Mouse (Mus musculus) ES-E14 (cell line): ENCODE results near the gene Elavl4.

Source experiments
- CHD2 ChIP-seq: IDR thresholded peaks from 2 replicates; pipeline ENCODE4 v1.6.1; 2014; ENCODE audit warnings: mild to moderate bottlenecking, low read depth, low read length, inconsistent platforms
- HCFC1 ChIP-seq: IDR thresholded peaks from 2 replicates; pipeline ENCODE4 v1.6.1; 2012; ENCODE audit warnings: low read length, inconsistent platforms, borderline replicate concordance; ENCODE audit not compliant: insufficient read depth
- MAFK ChIP-seq: IDR thresholded peaks from 2 replicates; pipeline ENCODE4 v1.6.1; 2014; ENCODE audit warnings: mild to moderate bottlenecking, low read depth, low read length, inconsistent platforms; ENCODE audit not compliant: insufficient read depth
- ZC3H11A ChIP-seq: IDR thresholded peaks from 2 replicates; pipeline ENCODE4 v1.6.1; 2012; ENCODE audit warnings: low read depth, mild to moderate bottlenecking, inconsistent platforms, low read length, borderline replicate concordance
- ZNF384 ChIP-seq: IDR thresholded peaks from 2 replicates; pipeline ENCODE4 v1.6.1; 2012; ENCODE audit warnings: low read depth, low read length, inconsistent platforms

DNA sequence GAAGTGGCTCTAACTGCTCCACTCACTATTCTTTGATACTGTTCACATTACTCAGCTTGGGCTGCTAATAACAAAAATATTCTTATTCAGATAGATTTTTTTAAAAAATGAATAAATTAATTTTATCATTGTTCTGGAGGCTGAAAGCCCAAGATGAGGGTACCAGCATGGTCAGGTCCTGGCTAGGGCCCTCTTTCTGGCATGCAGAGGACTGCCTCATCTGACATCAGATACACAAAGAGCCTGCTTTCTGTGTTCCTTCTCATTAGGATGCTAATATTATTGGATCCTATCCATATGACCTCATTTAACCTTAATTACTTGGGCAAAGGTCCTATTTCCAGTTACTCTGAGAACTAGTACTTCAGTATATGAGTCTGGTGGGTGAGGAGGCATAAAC lies 108.8 kb downstream of the Elavl4 start:
- TF ChIP-seq ZNF384 (no peak), CHD2 (no peak), MAFK (no peak), ZC3H11A (no peak), HCFC1 (no peak)
